Mouse (Mus musculus): ENCODE measurements around the gene Gpr87.
"Not testable (repeated sequence)": the region's sequence is repeated elsewhere in the genome, so short reads cannot be mapped to it uniquely, and the experiment has no call there.

Gene Gpr87

GRCm38 (mm10) chr3:59185662-59186061, 9.2 kb downstream of the Gpr87 start:
- DNase-seq: no peak

- DNase-seq: no peak
Observed at GRCm38 (mm10) chr3:59182129-59182528, 12.8 kb downstream of the Gpr87 start.

GRCm38 (mm10) chr3:59181134-59181533, 13.8 kb downstream of the Gpr87 start:
- no peak for DNase-seq

GRCm38 (mm10) chr3:59176871-59177270, 18.0 kb downstream of the Gpr87 start:
- no peak for DNase-seq

- DNase-seq: peak; percentile 26
Observed at GRCm38 (mm10) chr3:59175234-59175633, 19.7 kb downstream of the Gpr87 start.

- DNase-seq: no peak
Observed at GRCm38 (mm10) chr3:59174426-59175154, 20.3 kb downstream of the Gpr87 start.

GRCm38 (mm10) chr3:59169921-59170627, 24.8 kb downstream of the Gpr87 start:
- DNase-seq: no peak

GRCm38 (mm10) chr3:59169215-59169614, 25.7 kb downstream of the Gpr87 start:
- no peak for DNase-seq

GRCm38 (mm10) chr3:59168476-59168875, 26.4 kb downstream of the Gpr87 start:
- DNase-seq: no peak

- DNase-seq: peak; percentile 63
Observed at GRCm38 (mm10) chr3:59167417-59168054, 27.4 kb downstream of the Gpr87 start.

GRCm38 (mm10) chr3:59160465-59160864, 34.4 kb downstream of the Gpr87 start:
- DNase-seq: no peak

- no peak for DNase-seq
Observed at GRCm38 (mm10) chr3:59157048-59157447, 37.9 kb downstream of the Gpr87 start.

GRCm38 (mm10) chr3:59155404-59155803, 39.5 kb downstream of the Gpr87 start:
- DNase-seq: no peak

GRCm38 (mm10) chr3:59154888-59155287, 40.0 kb downstream of the Gpr87 start:
- no peak for DNase-seq

- DNase-seq: no peak
Observed at GRCm38 (mm10) chr3:59153424-59153823, 41.5 kb downstream of the Gpr87 start, which contains the start of gene P2ry14. Gene P2ry14 (minus strand): TSS chr3:59153618.

GRCm38 (mm10) chr3:59150624-59151023, 44.3 kb downstream of the Gpr87 start:
- no peak for DNase-seq

GRCm38 (mm10) chr3:59149646-59150045, 45.3 kb downstream of the Gpr87 start:
- peak; percentile 38 for DNase-seq

- DNase-seq: no peak
Observed at GRCm38 (mm10) chr3:59145194-59145593, 49.7 kb downstream of the Gpr87 start.

- DNase-seq: no peak
Observed at GRCm38 (mm10) chr3:59141507-59142305, 53.2 kb downstream of the Gpr87 start.

GRCm38 (mm10) chr3:59140941-59141340, 54.0 kb downstream of the Gpr87 start:
- not testable (repeated sequence) for DNase-seq

- DNase-seq: no peak
Observed at GRCm38 (mm10) chr3:59140115-59140514, 54.8 kb downstream of the Gpr87 start.

GRCm38 (mm10) chr3:59139651-59140051, 55.3 kb downstream of the Gpr87 start:
- no peak for DNase-seq

- no peak for DNase-seq
Observed at GRCm38 (mm10) chr3:59138946-59139468, 55.9 kb downstream of the Gpr87 start.

Measured in layer of hippocampus, adult 9-11 months (tissue).